Mouse (Mus musculus) megakaryocyte progenitor cell, adult 5-6 weeks (primary cell): ENCODE data around the gene Smim24. TPM values are rescaled to one million over a fixed set of nuclear protein-coding genes. Genes with fewer than 3 reads are reported as not detected.

ENCODE experiments used
- ATAC-seq: replicated peaks from 2 replicates; pipeline ENCODE4 v1.8.0; 2016; ENCODE audit warnings: mild to moderate bottlenecking, moderate TSS enrichment, inconsistent platforms; ENCODE audit not compliant: poor library complexity
- total RNA-seq, 2 experiments: library from RNA; stranded (forward) in 1 of 2; stranded (reverse) in 1 of 2; fragments of 157-497, 149-512 nt in 1 of 2; fragments of 200-1000 nt in 1 of 2; gene quantifications; 2 replicates each; pipeline versions ENCODE4 v1.2.3 to v1.2.4; 2015 to 2017

The Smim24 gene
- total RNA-seq, 2 experiments from 2014 or later, result 7.5 to 31.4 TPM

DNA sequence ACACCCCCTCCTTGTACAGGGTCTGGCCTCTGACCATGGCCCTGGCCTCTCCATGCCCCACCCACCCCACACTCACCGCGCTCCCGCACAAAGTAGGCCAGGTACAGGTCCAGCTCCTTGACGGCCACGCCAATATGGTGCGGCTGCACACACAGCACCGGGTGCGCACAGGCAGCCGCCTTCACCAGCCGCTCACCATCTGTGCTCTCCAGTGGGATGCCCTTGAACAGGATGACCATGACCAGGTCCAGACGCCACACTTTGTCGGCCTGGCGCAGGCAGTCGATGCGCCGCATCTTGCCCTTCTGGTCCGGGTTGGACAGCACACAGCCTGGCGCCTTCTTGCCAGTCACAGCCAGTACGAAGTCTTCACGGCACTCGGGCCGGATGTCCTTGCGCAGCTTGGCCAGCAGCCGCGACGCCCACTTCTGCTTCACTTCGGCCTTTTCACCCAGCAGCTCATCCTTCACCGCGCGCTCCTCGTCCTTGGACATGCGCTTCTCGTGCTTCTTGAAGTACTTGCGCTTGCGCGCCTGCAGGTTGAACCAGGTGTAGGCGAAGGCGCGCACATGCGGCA lies 27.4 kb downstream of the Smim24 start:
- no peak for ATAC-seq

DNA sequence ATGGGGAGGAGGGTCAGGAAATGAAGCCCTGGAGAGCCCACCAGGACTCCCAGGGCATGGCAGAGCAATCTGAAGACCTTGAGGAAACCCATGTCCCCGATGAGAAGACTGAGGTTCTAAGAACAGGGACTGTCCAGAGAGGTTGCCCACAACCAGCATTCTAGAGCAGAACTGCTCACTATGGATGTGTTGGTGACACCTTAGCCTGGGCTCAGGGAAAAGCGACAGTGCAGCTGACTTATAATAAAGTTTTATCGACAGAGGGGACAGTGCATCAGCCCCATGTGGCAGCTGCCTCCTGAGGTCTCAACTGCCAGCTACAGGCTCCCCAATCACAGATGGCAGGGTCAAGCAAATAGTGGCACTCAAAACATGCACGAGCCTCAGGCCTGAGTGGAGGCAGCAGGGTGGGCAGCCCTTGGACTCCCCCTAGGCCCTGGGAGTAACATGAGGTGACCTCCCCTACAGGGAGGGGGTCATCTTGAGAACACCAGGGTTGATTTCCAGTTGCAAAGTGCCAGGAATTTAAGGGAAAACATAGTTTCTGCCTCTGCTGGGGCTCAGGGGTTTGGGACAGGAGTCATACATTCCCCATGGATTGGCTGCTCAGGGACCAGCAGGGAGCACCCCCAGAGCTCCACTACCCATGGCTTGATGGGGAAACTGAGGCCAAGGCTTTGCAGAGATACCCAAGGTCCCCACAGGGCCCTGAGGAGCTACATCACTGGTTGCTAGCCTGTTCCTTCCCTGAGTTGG lies 28.4 kb downstream of the Smim24 start:
- ATAC-seq, result no peak

GRCm38 (mm10) chr10:81421797-81422100 lies 28.9 kb downstream of the Smim24 start:
- ATAC-seq, result no peak

GRCm38 (mm10) chr10:81422191-81422590 lies 29.3 kb downstream of the Smim24 start:
- ATAC-seq, result no peak

GRCm38 (mm10) chr10:81422661-81423217 lies 29.9 kb downstream of the Smim24 start:
- no peak for ATAC-seq

DNA sequence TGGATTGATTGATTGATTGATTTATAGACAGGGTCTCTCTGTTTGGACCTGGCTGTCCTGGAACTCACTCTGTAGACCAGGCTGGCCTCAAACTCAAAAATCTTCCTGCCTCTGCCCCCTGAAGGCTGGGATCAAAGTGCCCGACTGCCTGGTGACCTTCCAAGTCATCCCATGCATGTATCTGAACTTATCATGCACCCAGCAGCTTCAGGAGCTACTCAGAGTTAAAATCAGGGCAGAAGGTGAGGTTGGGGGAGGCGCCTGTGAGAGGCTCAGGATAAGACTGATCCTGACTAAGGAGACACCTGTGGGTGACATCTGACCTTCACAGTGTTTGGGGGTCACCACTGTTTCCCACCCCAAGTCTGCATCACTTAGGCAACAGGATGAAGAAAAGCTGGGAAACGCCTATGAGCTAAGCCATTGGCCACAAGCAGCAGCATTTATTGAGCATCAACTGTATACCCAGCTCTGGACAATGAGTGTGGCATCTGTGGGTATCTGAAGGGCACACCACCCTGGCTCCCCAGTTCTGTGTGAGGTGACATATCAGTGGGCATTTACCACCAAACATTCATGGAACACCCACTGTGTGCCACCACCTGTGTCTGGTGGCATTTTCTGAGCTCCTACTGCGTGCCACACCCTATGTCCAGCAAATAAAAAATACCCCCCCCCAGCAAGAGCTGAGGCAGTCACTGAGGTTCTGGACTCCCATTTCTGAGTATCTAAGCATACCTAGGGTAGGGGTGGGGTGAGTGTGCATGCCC lies 30.8 kb downstream of the Smim24 start:
- no peak for ATAC-seq

DNA sequence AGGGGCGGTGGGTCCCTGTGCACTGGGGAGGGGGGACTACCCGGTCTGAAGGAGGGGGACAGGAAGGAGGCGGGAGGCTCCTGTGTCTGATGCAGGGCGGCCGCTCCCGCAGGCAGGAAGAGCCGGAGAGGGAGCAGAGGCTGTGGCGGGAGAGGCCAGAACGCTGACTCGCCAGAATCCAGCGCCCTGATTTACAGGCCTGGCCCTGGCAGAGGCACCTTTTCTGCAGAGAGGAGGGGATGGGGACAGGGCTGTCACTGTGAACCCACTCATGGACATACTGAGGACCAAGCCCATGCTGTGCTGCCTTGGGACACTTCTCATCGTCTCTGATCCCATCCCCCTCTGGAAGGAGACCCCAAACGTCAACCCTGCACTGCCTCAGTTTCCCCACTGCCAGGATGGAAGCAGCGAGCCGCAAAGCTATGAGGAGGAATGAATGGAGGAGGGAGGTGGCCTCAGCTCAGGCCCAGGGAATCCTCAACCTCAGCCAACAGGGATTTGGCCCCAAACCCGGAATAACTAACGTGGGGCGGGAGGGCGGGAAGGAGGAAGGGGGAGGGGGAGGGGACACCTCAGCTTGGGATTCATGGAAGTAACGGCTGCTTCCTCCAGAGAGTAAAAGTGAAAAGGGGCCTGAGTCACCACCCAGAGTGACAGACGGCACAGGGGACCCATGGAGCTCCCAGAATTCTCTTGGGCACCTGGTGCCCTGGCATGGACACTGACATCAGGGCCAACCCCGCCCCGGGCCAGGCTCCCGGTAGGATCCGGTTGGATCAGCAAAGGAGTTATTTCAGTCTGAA lies 31.6 kb downstream of the Smim24 start:
- no peak for ATAC-seq

GRCm38 (mm10) chr10:81425236-81425850 lies 32.5 kb downstream of the Smim24 start:
- no peak for ATAC-seq

GRCm38 (mm10) chr10:81426081-81426671 lies 33.3 kb downstream of the Smim24 start:
- no peak for ATAC-seq

DNA sequence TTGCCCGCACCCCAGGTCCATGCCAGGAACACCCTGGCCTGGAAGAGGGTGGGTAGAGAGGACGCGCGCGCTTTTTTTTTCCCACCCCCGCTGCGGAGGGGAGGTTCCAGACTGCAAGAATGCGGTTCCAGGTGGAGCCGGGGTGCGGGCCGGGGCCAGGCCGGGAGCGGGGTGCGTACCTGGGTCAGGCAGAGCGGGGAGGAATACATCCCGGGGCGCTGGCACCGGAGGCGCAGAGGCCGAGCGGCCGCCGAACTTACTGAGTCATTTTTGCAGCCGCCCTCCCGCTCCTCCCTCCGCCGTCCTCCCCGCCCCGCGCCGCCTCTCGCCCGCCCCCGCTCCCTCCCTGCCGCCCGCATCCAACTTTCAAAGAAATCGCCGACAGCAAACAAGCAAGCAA lies 34.0 kb downstream of the Smim24 start:
- 0 out of 2 replicates have a peak, but pooled peaks have one; percentile 9 for ATAC-seq

GRCm38 (mm10) chr10:81427327-81427726 lies 34.5 kb downstream of the Smim24 start:
- ATAC-seq, result no peak

DNA sequence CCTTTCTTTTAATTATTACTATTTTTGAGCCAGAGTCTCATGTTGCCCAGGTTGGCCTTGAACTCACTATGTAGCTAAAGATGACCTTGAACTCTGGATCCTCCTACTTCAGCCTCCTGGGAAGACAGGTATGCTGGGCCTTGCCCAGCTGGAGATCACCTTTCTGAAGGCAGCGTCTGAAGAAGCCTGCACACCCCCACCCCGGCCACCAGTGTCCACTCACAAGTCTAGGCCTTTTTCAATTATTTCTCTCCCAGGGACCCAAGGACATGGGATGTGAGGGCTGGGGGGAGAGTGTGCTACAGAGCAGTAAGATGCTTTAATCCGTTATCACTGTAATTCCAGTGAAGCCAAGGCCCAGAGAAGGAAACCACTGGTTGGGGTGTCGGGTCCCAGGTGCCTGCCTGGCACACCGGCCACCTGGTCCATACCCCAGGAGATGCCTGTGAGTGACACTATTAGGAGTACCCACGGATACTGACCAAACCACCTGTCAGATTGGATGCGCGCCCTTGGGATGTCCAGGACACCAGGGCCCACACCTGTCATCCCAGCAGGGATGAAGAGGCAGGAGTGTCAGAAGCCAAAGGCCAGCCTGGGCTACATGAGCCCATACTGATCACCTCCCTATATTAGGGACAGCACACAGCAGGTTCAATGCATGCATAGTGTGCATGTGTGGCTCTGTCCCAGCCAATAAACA lies 35.1 kb downstream of the Smim24 start:
- ATAC-seq, result no peak

GRCm38 (mm10) chr10:81428507-81428870 lies 35.6 kb downstream of the Smim24 start:
- no peak for ATAC-seq

GRCm38 (mm10) chr10:81429092-81429491 lies 36.2 kb downstream of the Smim24 start:
- ATAC-seq, result no peak

- ATAC-seq, result peak; percentile 32
Observed at GRCm38 (mm10) chr10:81429605-81430061, 36.8 kb downstream of the Smim24 start.

GRCm38 (mm10) chr10:81430141-81430830 lies 37.4 kb downstream of the Smim24 start:
- ATAC-seq, result no peak

GRCm38 (mm10) chr10:81430831-81431525 lies 38.1 kb downstream of the Smim24 start:
- no peak for ATAC-seq

DNA sequence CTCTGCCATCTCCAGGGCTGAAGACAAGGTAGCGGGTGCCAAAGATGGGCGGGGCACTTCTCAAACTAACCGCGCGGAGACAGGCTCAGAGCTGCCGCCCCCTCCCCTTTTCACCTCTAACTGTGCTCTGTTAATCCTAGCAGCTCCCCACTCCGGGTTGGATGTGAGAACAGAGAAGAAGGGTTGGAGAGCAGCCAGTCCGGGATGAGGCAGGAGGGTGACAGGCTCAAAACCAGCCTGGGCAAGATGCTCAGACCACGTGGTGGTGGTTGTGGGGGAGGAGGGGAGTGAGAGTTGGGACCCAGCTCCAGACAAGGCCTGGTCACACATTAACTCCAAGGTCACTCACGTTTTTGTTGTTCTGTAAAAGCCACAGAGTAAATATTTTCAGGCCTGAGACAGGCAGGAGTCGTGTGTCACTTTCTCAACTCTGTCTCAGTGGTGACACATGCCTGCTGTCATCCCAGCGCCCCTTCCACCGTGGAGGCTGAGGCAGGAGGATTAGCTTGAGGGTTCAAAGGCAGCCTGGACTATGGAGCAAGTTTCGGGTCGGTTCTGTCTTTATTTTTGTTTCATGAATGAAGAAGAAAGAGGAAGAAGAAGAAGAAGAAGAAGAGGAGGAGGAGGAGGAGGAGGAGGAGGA lies 38.8 kb downstream of the Smim24 start:
- no peak for ATAC-seq
